In genomic region chr8:122314899-122315496, GRCm38 (mm10) we compare ENCODE assay signal across 9 mouse cellular contexts. TPM values are rescaled to one million over a fixed set of nuclear protein-coding genes. Genes with fewer than 3 reads are reported as not detected.
DNase-seq lines count a peak whose midpoint lies in the region; ATAC-seq and TF ChIP-seq lines count a peak whose summit lies in the region.
"Had no signal": no experiment of that assay in that cellular context is flagged by ENCODE, and none has a peak within 500 bp of the region (broad histone marks: within the 10 kb centered on the region; RNA-seq: fewer than 3 reads in every experiment).

No protein-coding gene starts in this region.

- intact Hi-C loops in gastrocnemius, postnatal 14 days (cut with DNase I; ENCODE audit: low total_unique reads) = no loop called here

- DNase-seq in forebrain, embryonic 10.5 days (ENCODE audit: extremely low spot score, low spot score) = no peak
- no peak for DNase-seq in forebrain, postnatal 0 days
- peak; percentile 51 to 82 for DNase-seq in kidney, postnatal 25 days
- DNase-seq in thymus, postnatal 25 days = no peak
- no peak for DNase-seq in gastrocnemius, postnatal 14 days
- no peak for DNase-seq in cerebellum, adult 11 months

- ATAC-seq in forebrain, postnatal 0 days = no peak
- no peak for ATAC-seq in heart, embryonic 13.5 days (ENCODE audit: extremely low read depth, insufficient number of reproducible peaks, low FRiP score, low TSS enrichment)

- no peak overlapping the region for H3K9ac ChIP-seq in forebrain, postnatal 0 days
- 0 out of 2 replicates have a peak overlapping the region, but pooled peaks have one; percentile 16 for H3K9ac ChIP-seq in heart, embryonic 13.5 days

- 65% methylated on average over 13 of the region's 13 CpGs for WGBS in forebrain, embryonic 10.5 days
- 71% methylated on average over 13 of the region's 13 CpGs for WGBS in forebrain, postnatal 0 days
- WGBS in heart, embryonic 13.5 days = 45% methylated on average over 13 of the region's 13 CpGs

- TF ChIP-seq CTCF in forebrain, postnatal 0 days (IDR thresholded peaks at IDR 0.05; ENCODE audit: low read depth) = no peak

- H3K4me2 ChIP-seq in forebrain, postnatal 0 days (ENCODE audit: low read depth) = no peak overlapping the region
- H3K4me2 ChIP-seq in heart, embryonic 13.5 days = peak overlapping the region; percentile 4; the same call in 1 of the 2 replicates

- H3K4me1 ChIP-seq in forebrain, embryonic 10.5 days = peaks cover 75% of the 10 kb centered on the region
- H3K4me1 ChIP-seq in forebrain, postnatal 0 days (ENCODE audit: insufficient read depth) = no peaks in the 10 kb centered on the region
- H3K4me1 ChIP-seq in heart, embryonic 13.5 days = peaks cover 100% of the 10 kb centered on the region
- H3K4me1 ChIP-seq in megakaryocyte, embryonic 14.5 days = peaks cover 100% of the 10 kb centered on the region

- H3K9me3 ChIP-seq in forebrain, embryonic 10.5 days = no peaks in the 10 kb centered on the region
- H3K9me3 ChIP-seq in forebrain, postnatal 0 days (ENCODE audit: low read length) = no peaks in the 10 kb centered on the region
- no peaks in the 10 kb centered on the region for H3K9me3 ChIP-seq in heart, embryonic 13.5 days
- no peaks in the 10 kb centered on the region for H3K9me3 ChIP-seq in megakaryocyte, embryonic 14.5 days

- H3K27ac ChIP-seq in forebrain, embryonic 10.5 days = peak overlapping the region; percentile 70
- H3K27ac ChIP-seq in forebrain, postnatal 0 days (ENCODE audit: low read depth, low read length) = no peak overlapping the region
- H3K27ac ChIP-seq in heart, embryonic 13.5 days (replicated peaks) = peak overlapping the region; percentile 81

- H3K27me3 ChIP-seq in forebrain, embryonic 10.5 days (ENCODE audit: poor library complexity, severe bottlenecking) = peaks cover 11% of the 10 kb centered on the region; the same call in 1 of the 2 replicates
- H3K27me3 ChIP-seq in forebrain, postnatal 0 days (ENCODE audit: insufficient read depth, low read length) = no peaks in the 10 kb centered on the region
- no peaks in the 10 kb centered on the region for H3K27me3 ChIP-seq in heart, embryonic 13.5 days (replicated peaks)
- H3K27me3 ChIP-seq in megakaryocyte, embryonic 14.5 days (replicated peaks) = no peaks in the 10 kb centered on the region

- no peak overlapping the region for H3K4me3 ChIP-seq in forebrain, embryonic 10.5 days
- H3K4me3 ChIP-seq in forebrain, postnatal 0 days (ENCODE audit: low read depth, low read length) = no peak overlapping the region
- H3K4me3 ChIP-seq in heart, embryonic 13.5 days = no peak overlapping the region
- H3K4me3 ChIP-seq in megakaryocyte, embryonic 14.5 days (replicated peaks) = peak overlapping the region; percentile 89

- no peaks in the 10 kb centered on the region for H3K36me3 ChIP-seq in forebrain, embryonic 10.5 days (replicated peaks)
- H3K36me3 ChIP-seq in forebrain, postnatal 0 days (ENCODE audit: insufficient read depth) = no peaks in the 10 kb centered on the region
- peaks cover 79% of the 10 kb centered on the region for H3K36me3 ChIP-seq in heart, embryonic 13.5 days
- peaks cover 100% of the 10 kb centered on the region for H3K36me3 ChIP-seq in megakaryocyte, embryonic 14.5 days (replicated peaks; ENCODE audit: low read length)

RNA-seq across cellular contexts. Expression of gene Zfpm1, which starts 33.1 kb away (rescaled TPM):
- 0.82 and 0.88 TPM in 2 replicates for polyA plus RNA-seq in forebrain, embryonic 10.5 days (2016; fragmentation: Nextera tagmentation; extraction: Ambion mirVana)
- 9.5 and 10.1 TPM in 2 replicates for total RNA-seq in forebrain, postnatal 0 days (2014; rRNA removed)
- 0.87 and 1.1 TPM in 2 replicates for polyA plus RNA-seq in forebrain, postnatal 0 days (2015; fragmentation: Nextera tagmentation; extraction: Ambion mirVana)
- polyA plus RNA-seq in heart, embryonic 13.5 days (2015; fragmentation: Nextera tagmentation; extraction: Ambion mirVana) = 3.8 TPM in 2 replicates
- polyA plus RNA-seq in megakaryocyte, embryonic 14.5 days (2012; ENCODE audit: insufficient read depth, low replicate concordance) = 1,238 and 3,030 TPM in 2 replicates
- 1 to 10 TPM; 8.4 to 8.6 TPM for total RNA-seq in gastrocnemius, postnatal 14 days (2021)

RNA-seq across cellular contexts. Expression of gene Trhr2, which starts 45.5 kb away (rescaled TPM):
- not detected in 2 replicates for polyA plus RNA-seq in forebrain, embryonic 10.5 days (2016; fragmentation: Nextera tagmentation; extraction: Ambion mirVana)
- 0.77 TPM in 1 of 2 replicates, not detected in the other for total RNA-seq in forebrain, postnatal 0 days (2014; rRNA removed)
- polyA plus RNA-seq in forebrain, postnatal 0 days (2015; fragmentation: Nextera tagmentation; extraction: Ambion mirVana) = 0.27 TPM in 1 of 2 replicates, not detected in the other
- not detected in 2 replicates for polyA plus RNA-seq in heart, embryonic 13.5 days (2015; fragmentation: Nextera tagmentation; extraction: Ambion mirVana)
- polyA plus RNA-seq in megakaryocyte, embryonic 14.5 days (2012; ENCODE audit: insufficient read depth, low replicate concordance) = 1.8 TPM in 1 of 2 replicates, not detected in the other
- not detected for total RNA-seq in gastrocnemius, postnatal 14 days (2021)
- polyA plus RNA-seq: limb, embryonic 11.5 days had no signal

Comparison
In these comparisons a context has a peak if more than half of its experiments do, and no peak if none do; other contexts are left out.
1. DNase-seq: peak in kidney, postnatal 25 days (2 of 2); none in forebrain, embryonic 10.5 days (single experiment), forebrain, postnatal 0 days (single experiment), thymus, postnatal 25 days (single experiment), gastrocnemius, postnatal 14 days (single experiment) and cerebellum, adult 11 months (single experiment).
2. RNA of gene Zfpm1, which starts 33.1 kb away (polyA plus RNA-seq): 1,238 to 3,030 TPM in megakaryocyte, embryonic 14.5 days; 3.8 TPM in heart, embryonic 13.5 days, 0.87 to 1.1 TPM in forebrain, postnatal 0 days and 0.82 to 0.88 TPM in forebrain, embryonic 10.5 days; every median in the first group is over 100 times any median in the second.